Mouse (Mus musculus): ENCODE measurements around the gene Nipa1.

DNA sequence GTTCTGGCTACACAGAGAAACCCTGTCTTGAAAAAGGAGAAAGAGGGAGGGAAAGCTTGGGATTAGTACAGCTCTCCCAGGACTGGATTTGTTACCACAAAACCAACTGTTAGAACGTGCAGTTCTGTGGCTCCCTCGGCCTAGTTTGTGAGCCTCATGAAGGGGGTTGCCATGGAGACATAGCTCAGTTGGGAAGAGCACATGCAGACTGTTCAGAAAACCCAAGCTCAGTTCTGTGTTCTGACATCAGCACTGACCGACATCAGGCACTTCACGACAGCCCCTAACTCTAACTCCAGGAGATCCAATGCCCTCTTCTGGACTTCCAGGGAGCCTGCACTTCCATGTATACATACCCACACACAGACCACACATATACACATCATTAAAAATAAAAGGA, 24.7 kb downstream of the Nipa1 start:
- TF ChIP-seq CHD2 (IDR thresholded peaks at IDR 0.05; ENCODE audit: low read depth, low read length) (no peak), ZC3H11A (IDR thresholded peaks at IDR 0.05; ENCODE audit: borderline replicate concordance, low read depth, low read length) (no peak), HCFC1 (IDR thresholded peaks at IDR 0.05; ENCODE audit: borderline replicate concordance, insufficient read depth, low read length) (no peak)
